Mouse (Mus musculus) ES-E14 (cell line): ENCODE results near the gene Rbm48.

Experiments
- CHD2 ChIP-seq: IDR thresholded peaks from 2 replicates; pipeline ENCODE4 v1.6.1; 2014; ENCODE audit warnings: mild to moderate bottlenecking, low read depth, low read length, inconsistent platforms
- HCFC1 ChIP-seq: IDR thresholded peaks from 2 replicates; pipeline ENCODE4 v1.6.1; 2012; ENCODE audit warnings: low read length, inconsistent platforms, borderline replicate concordance; ENCODE audit not compliant: insufficient read depth
- ZNF384 ChIP-seq: IDR thresholded peaks from 2 replicates; pipeline ENCODE4 v1.6.1; 2012; ENCODE audit warnings: low read depth, low read length, inconsistent platforms

GRCm38 (mm10) chr5:3544480-3544769 is 52.0 kb downstream of the Rbm48 start:
- TF ChIP-seq ZNF384 (no peak), HCFC1 (no peak), CHD2 (no peak)
